ENCODE assay signal across 8 mouse cellular contexts in genomic region chr19:47374440-47374839, GRCm38 (mm10).
DNase-seq lines count a peak whose midpoint lies in the region; ATAC-seq and TF ChIP-seq lines count a peak whose summit lies in the region.

No protein-coding gene starts in this region.

- no peak overlapping the region for H3K27ac ChIP-seq in kidney, adult 2 months (ENCODE audit: insufficient read depth, low read depth, low read length)

- ATAC-seq in G1E (ENCODE audit: extremely low read depth, insufficient number of reproducible peaks, low FRiP score, poor library complexity, severe bottlenecking): peak; percentile 34; the same call in 1 of the 2 replicates
- peak; percentile 73 for ATAC-seq in frontal cortex, adult (ENCODE audit: low TSS enrichment)
- ATAC-seq in megakaryocyte progenitor cell, adult 5-6 weeks (replicated peaks; ENCODE audit: poor library complexity): peak; percentile 76

- H3K9me3 ChIP-seq in G1E (replicated peaks): no peaks in the 10 kb centered on the region

- H3K36me3 ChIP-seq in kidney, adult 2 months (ENCODE audit: control insufficient read depth, insufficient read depth, low read length): no peaks in the 10 kb centered on the region
- H3K36me3 ChIP-seq in G1E (replicated peaks): no peaks in the 10 kb centered on the region
- no peaks in the 10 kb centered on the region; the same call in 1 of the 2 replicates for H3K36me3 ChIP-seq in splenic B cell, adult 2 months (ENCODE audit: control insufficient read depth, insufficient read depth, low read length, poor library complexity, severe bottlenecking)

- H3K27me3 ChIP-seq in kidney, adult 2 months (replicated peaks; ENCODE audit: control insufficient read depth, insufficient read depth, low read length): no peaks in the 10 kb centered on the region
- H3K27me3 ChIP-seq in G1E (ENCODE audit: insufficient read depth, low read length): no peaks in the 10 kb centered on the region
- H3K27me3 ChIP-seq in splenic B cell, adult 2 months (ENCODE audit: control insufficient read depth, insufficient read depth, low read length, poor library complexity, severe bottlenecking): no peaks in the 10 kb centered on the region

- H3K4me1 ChIP-seq in kidney, adult 2 months (ENCODE audit: control insufficient read depth, insufficient read depth, low read length): no peaks in the 10 kb centered on the region; the same call in 1 of the 2 replicates
- H3K4me1 ChIP-seq in G1E (ENCODE audit: insufficient read depth, low read depth, low read length): no peaks in the 10 kb centered on the region

- TF ChIP-seq CTCF in kidney, adult 2 months (conservative IDR thresholded peaks at IDR 0.05; ENCODE audit: insufficient read depth, insufficient read length, low read depth, low read length): peak; percentile 61
- TF ChIP-seq CTCF in G1E (IDR thresholded peaks at IDR 0.05; ENCODE audit: low read depth, low read length): peak; percentile 55

- DNase-seq in kidney, adult 2 months: peak; percentile 41
- DNase-seq in kidney, adult 11 months: no peak
- DNase-seq in G1E (ENCODE audit: low spot score): peak; percentile 22
- peak; percentile 70 for DNase-seq in c-Kit-positive CD71-positive TER-119-negative erythroid progenitor cells, embryonic 14.5 days (ENCODE audit: low read depth)
- DNase-seq in kidney, postnatal 4 days: peak; percentile 75 to 78
- DNase-seq in splenic B cell, adult 2 months (ENCODE audit: low read depth, low spot score): peak; percentile 75

- no peak for TF ChIP-seq POLR2A in kidney, adult 2 months (IDR thresholded peaks at IDR 0.05; ENCODE audit: low read depth, low read length)

- no peak overlapping the region for H3K4me3 ChIP-seq in kidney, adult 2 months (ENCODE audit: insufficient read depth, low read depth, low read length)
- H3K4me3 ChIP-seq in G1E (ENCODE audit: low read depth, low read length): no peak overlapping the region

- WGBS in kidney, adult 2 months: 51% methylated on average over 4 of the region's 4 CpGs
